Mouse (Mus musculus) heart, embryonic 16.5 days (tissue): ENCODE data around the gene Banp. TPM values are rescaled to one million over a fixed set of nuclear protein-coding genes. Genes with fewer than 3 reads are reported as not detected.

ENCODE experiments used
- ATAC-seq: fragments of 200-750 bp; cut with Nextera tagmentation; replicated peaks from 2 replicates; pipeline ENCODE4 v1.8.0; 2017; ENCODE audit warnings: moderate number of reproducible peaks; ENCODE audit not compliant: insufficient read depth, low FRiP score; ENCODE audit errors: extremely low read depth
- H3K27ac ChIP-seq: fragments of 300-500 bp; sonication (generic); 2 replicates; pipeline ENCODE4 v1.5.1; 2014; ENCODE audit warnings: mild to moderate bottlenecking, low read length, control low read depth, moderate library complexity
- H3K27me3 ChIP-seq: fragments of 300-500 bp; sonication (generic); 2 replicates; pipeline ENCODE4 v1.6.1; 2014; ENCODE audit warnings: low read length, mixed read lengths; ENCODE audit not compliant: control insufficient read depth, insufficient read depth
- H3K36me3 ChIP-seq: fragments of 300-500 bp; sonication (generic); 2 replicates; pipeline ENCODE4 v1.6.1; 2014; ENCODE audit not compliant: control insufficient read depth, insufficient read depth
- H3K4me1 ChIP-seq: fragments of 300-500 bp; sonication (generic); 2 replicates; pipeline ENCODE4 v1.6.1; 2014; ENCODE audit warnings: low read length, mixed read lengths; ENCODE audit not compliant: control insufficient read depth, insufficient read depth
- H3K4me2 ChIP-seq: fragments of 300-500 bp; sonication (generic); 2 replicates; pipeline ENCODE4 v1.6.1; 2014; ENCODE audit warnings: low read depth, mild to moderate bottlenecking, control low read depth, low read length
- H3K4me3 ChIP-seq: fragments of 300-500 bp; sonication (generic); 2 replicates; pipeline ENCODE4 v1.5.1; 2014; ENCODE audit warnings: mild to moderate bottlenecking, control low read depth, low read length
- H3K9ac ChIP-seq: fragments of 300-500 bp; sonication (generic); 2 replicates; pipeline ENCODE4 v1.6.1; 2014; ENCODE audit warnings: low read length, control low read depth
- H3K9me3 ChIP-seq: fragments of 300-500 bp; sonication (generic); replicated peaks from 2 replicates; pipeline ENCODE4 v1.6.1; 2016; ENCODE audit warnings: low read length; ENCODE audit not compliant: control insufficient read depth
- WGBS: fragments of 180-500 bp; shearing (Covaris S2); extraction: QIAGEN DNeasy Blood & Tissue Kit; methylation state at CpG from one replicate; pipeline ENCODE4 v1.1.7; 2014; 5-methylcytosine and 5-hydroxymethylcytosine counted together
- polyA plus RNA-seq: library from polyadenylated mRNA; unstranded; fragments of >200 nt; fragmentation: Nextera tagmentation; extraction: Ambion mirVana; gene quantifications from 2 replicates; pipeline ENCODE4 v1.2.1, GENCODE M21; 2015

Banp gene
- polyA plus RNA-seq: 31.2 and 33.1 TPM in 2 replicates

- Histone ChIP-seq H3K9ac (peak within 1 kb of the TSS; percentile 95), H3K27ac (peak within 1 kb of the TSS; percentile 97), H3K9me3 (no peaks in the 10 kb centered on the region), H3K4me1 (peaks cover 43% of the 10 kb centered on the region), H3K4me2 (peak within 1 kb of the TSS; percentile 94), H3K27me3 (no peaks in the 10 kb centered on the region), H3K36me3 (no peaks in the 10 kb centered on the region), H3K4me3 (peak within 1 kb of the TSS; percentile 88)
- no peak for ATAC-seq
- 57% methylated on average over 6 of the region's 6 CpGs for WGBS
Observed at GRCm38 (mm10) chr8:121949222-121949800, at the start of gene Banp. TSS of gene Banp (plus strand) at chr8:121949750.

DNA sequence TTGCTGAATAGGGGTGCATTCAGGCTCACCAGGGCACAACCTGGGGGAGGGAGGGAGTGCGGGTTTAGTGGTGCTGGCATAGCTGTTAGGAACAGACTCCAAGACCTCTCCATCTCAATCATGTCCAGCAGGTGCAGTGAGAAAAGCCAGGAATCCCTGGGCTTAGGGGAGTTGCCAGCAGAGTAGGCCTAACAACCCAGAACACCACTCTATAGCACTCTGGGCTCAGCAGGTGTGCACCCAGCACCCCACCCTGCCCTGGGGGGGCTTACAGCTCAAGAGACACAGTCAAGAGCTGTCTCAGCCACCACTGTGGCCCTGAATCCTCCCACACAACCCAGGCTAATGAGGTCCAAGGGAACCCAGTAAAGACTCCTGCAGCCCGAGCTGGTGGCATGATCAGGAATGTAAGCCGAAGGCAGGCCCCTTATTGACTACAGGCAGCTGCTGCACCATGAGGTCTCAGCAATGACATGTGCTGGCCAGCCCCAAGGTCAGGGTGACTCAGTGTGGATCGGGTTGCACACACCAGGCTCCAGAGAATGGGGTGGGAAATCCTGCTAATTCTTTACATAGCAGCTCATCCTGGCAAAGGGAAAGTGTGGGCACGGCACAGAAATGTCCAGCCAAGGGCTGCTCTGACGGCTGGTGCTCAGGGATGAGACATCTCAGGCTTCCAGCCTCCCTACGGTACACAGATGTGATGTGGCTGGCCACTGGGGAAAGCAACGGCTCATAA is 47.9 kb upstream of the Banp start:
- Histone ChIP-seq H3K27ac (peak overlapping the region; percentile 76), H3K4me1 (peaks cover 45% of the 10 kb centered on the region), H3K4me3 (no peak overlapping the region), H3K36me3 (no peaks in the 10 kb centered on the region), H3K4me2 (no peak overlapping the region), H3K27me3 (no peaks in the 10 kb centered on the region), H3K9me3 (no peaks in the 10 kb centered on the region), H3K9ac (peak overlapping the region; percentile 57)
- ATAC-seq: peak; percentile 45
- 31% methylated on average over 8 of the region's 8 CpGs for WGBS

DNA sequence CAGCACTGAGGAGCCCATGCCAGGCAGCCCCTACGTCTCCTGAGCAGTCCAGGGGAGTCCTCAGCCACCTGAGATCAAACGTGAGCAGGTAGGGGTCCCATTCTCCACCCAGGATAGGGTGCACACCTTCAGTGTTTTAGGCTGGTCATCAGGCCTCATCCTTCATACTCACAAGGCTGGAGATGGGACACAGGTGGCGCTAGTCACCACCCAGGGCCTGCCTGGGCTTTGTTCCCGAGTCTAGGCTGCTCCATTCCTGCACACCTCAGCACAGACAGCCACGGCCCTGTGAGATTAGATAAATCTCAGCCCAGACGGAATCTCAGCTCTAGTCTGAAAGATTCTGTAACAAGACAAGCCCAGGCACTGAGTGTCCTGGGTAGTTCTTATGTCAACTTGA is 45.6 kb upstream of the Banp start:
- WGBS: 55% methylated on average over 6 of the region's 6 CpGs
- H3K9ac ChIP-seq: no peak overlapping the region
- no peak for ATAC-seq
- peaks cover 38% of the 10 kb centered on the region for H3K4me1 ChIP-seq
- no peak overlapping the region for H3K4me3 ChIP-seq
- no peaks in the 10 kb centered on the region for H3K27me3 ChIP-seq
- no peak overlapping the region for H3K27ac ChIP-seq
- no peaks in the 10 kb centered on the region for H3K36me3 ChIP-seq
- no peaks in the 10 kb centered on the region for H3K9me3 ChIP-seq
- H3K4me2 ChIP-seq: no peak overlapping the region

DNA sequence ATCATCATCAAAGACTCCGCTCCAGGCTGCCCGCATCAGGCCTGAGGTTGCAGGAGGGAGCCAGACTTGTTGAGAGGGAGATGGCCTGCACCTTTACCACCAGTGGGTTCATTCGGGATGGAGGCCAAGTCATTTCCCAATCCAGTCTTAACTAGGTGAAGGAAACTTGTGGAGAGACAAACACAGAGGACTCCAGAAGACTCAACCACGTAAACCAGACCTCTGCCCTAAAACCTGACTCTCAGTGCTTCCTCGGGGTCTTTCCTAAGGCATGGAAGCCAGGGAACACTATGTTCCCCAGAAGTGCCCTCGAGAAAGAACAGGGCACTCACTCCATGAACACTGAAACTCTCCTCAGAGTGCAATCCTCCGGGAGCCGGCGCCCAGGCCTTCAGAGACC is 44.6 kb upstream of the Banp start:
- Histone ChIP-seq H3K27me3 (no peaks in the 10 kb centered on the region), H3K27ac (no peak overlapping the region), H3K9ac (no peak overlapping the region; the same call in none of the 2 replicates), H3K36me3 (no peaks in the 10 kb centered on the region), H3K4me1 (peaks cover 39% of the 10 kb centered on the region), H3K4me3 (no peak overlapping the region), H3K9me3 (no peaks in the 10 kb centered on the region), H3K4me2 (peak overlapping the region; percentile 100; the same call in 1 of the 2 replicates)
- 86% methylated on average over 9 of the region's 9 CpGs for WGBS
- no peak for ATAC-seq

- ATAC-seq: no peak
- H3K4me3 ChIP-seq: peak overlapping the region; percentile 74
- H3K36me3 ChIP-seq: no peaks in the 10 kb centered on the region
- no peaks in the 10 kb centered on the region for H3K27me3 ChIP-seq
- no peaks in the 10 kb centered on the region for H3K9me3 ChIP-seq
- H3K4me1 ChIP-seq: peaks cover 39% of the 10 kb centered on the region
- peak overlapping the region; percentile 72 for H3K9ac ChIP-seq
- peak overlapping the region; percentile 100 for H3K4me2 ChIP-seq
- H3K27ac ChIP-seq: no peak overlapping the region
- WGBS: 43% methylated on average over 1 of the region's 1 CpGs
Observed at GRCm38 (mm10) chr8:121905420-121905819, 44.1 kb upstream of the Banp start.

GRCm38 (mm10) chr8:121905864-121906263 is 43.7 kb upstream of the Banp start:
- ATAC-seq: no peak
- H3K9ac ChIP-seq: peak overlapping the region; percentile 72
- H3K4me1 ChIP-seq: peaks cover 39% of the 10 kb centered on the region
- no peak overlapping the region for H3K27ac ChIP-seq
- H3K36me3 ChIP-seq: no peaks in the 10 kb centered on the region
- no peaks in the 10 kb centered on the region for H3K27me3 ChIP-seq
- H3K4me3 ChIP-seq: peak overlapping the region; percentile 74
- 17% methylated on average over 5 of the region's 5 CpGs for WGBS
- H3K9me3 ChIP-seq: no peaks in the 10 kb centered on the region
- peak overlapping the region; percentile 100 for H3K4me2 ChIP-seq

DNA sequence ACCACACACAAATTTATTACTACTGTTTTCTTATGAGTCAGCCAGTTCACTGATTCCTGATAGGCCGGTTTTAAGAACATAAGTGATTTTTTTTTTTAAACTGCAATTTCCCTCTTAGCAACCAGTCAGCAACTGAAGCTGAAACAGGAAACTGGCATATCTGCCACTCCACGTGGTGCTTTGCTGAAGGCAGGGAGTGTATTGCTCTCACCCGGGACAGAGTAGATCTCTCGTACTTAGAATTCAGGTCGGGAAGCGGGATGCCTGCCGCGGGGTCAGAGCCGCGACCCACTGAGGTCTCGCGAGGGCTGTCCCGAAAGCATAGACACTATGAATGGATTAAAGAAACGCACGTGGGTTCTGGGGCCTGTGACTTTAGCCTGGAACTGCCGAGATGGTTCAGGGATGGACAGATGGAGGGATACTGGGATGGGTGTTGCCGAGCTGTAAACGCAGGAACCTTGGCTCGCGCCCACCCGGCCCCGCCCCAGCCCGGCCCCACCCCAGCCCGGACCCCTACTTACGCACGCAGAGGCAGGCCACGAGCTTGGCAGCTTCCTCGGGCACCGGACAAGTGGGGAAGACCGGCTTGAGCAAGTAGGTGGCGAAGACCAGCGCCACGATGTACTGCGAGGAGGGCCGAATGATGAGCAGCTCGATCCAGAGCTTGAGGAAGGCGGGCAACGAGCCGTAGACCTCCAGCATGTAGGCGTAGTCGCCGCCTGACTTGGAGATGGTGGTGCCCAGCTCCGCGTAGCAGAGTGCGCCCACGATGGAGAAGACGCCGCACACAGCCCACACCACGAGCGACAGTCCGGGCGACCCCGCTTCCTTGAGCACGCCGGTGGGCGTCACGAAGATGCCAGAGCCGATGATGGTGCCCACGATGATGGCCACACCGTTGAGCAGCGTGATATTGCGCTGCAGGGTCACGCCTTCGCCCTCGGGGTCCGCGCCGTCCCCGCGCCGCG is 42.7 kb upstream of the Banp start:
- no peaks in the 10 kb centered on the region for H3K36me3 ChIP-seq
- H3K4me3 ChIP-seq: peak overlapping the region; percentile 74
- no peak overlapping the region for H3K27ac ChIP-seq
- WGBS: under 1% methylated on average over 72 of the region's 72 CpGs
- no peaks in the 10 kb centered on the region; the same call in 1 of the 2 replicates for H3K27me3 ChIP-seq
- ATAC-seq: peak; percentile 33
- H3K4me1 ChIP-seq: peaks cover 34% of the 10 kb centered on the region
- H3K9ac ChIP-seq: peak overlapping the region; percentile 72
- H3K9me3 ChIP-seq: no peaks in the 10 kb centered on the region
- H3K4me2 ChIP-seq: peak overlapping the region; percentile 100

GRCm38 (mm10) chr8:121907587-121908248 is 41.8 kb upstream of the Banp start, which contains the start of gene Slc7a5:
TSS of gene Slc7a5 (minus strand) at chr8:121907694.
- Histone ChIP-seq H3K4me3 (peak within 1 kb of the TSS; percentile 74), H3K27ac (no peak within 1 kb of the TSS), H3K4me1 (peaks cover 27% of the 10 kb centered on the region), H3K4me2 (peak within 1 kb of the TSS; percentile 100), H3K27me3 (no peaks in the 10 kb centered on the region; the same call in 1 of the 2 replicates), H3K9ac (peak within 1 kb of the TSS; percentile 72), H3K36me3 (no peaks in the 10 kb centered on the region), H3K9me3 (no peaks in the 10 kb centered on the region)
- WGBS: 1% methylated on average over 56 of the region's 61 CpGs
- ATAC-seq: peak; percentile 94
